Mouse (Mus musculus) telencephalon, adult 2 months (tissue): ENCODE data around the gene BC029722.
A peak's percentile ranks its signal among the peaks of the same experiment; 100 is the strongest.

Experiments used
- DNase-seq: peaks from one replicate; pipeline ENCODE4 v3.0.0-alpha.2; 2011; ENCODE audit warnings: low read depth, low spot score

The BC029722 gene

DNA sequence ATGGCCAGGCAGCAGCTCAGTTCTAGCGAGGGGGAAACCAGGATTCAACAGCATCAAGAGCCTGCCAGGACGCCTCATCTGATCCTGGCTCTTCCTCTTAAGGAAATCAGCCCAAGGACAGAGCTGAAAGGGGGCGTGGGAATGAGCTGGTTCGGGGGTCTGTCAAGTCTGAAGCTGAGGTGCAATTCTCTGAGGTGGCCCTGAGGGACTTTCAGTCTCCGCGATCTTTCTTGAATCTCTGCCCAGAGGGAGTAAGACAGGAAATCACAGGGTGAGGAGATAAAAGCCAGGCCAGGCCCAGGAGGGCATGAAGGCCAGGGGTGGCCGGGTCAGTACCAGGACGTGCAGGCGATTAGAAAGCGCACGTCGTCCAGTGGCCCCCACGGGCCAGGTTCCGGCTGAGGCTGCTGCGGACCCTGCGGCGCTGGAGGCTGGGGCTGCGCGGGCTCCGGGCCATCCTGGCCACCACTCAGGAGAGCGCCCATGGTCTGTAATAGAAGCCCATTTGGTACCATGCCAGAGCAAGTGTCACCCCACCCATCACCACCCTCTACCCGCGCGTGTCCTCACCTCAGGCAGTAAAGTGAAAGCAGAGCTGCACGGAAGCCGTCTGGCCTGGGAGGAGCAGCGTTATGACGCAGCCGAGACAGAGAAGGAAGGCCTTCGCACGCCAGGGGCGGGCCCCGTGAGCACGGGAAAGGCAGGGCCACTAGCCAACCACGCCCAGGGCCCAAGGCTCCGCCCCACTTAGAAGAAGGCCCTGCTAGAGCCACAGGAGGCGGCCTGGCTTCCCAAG is 432 bp downstream of the BC029722 start:
- peak; percentile 92 for DNase-seq

DNA sequence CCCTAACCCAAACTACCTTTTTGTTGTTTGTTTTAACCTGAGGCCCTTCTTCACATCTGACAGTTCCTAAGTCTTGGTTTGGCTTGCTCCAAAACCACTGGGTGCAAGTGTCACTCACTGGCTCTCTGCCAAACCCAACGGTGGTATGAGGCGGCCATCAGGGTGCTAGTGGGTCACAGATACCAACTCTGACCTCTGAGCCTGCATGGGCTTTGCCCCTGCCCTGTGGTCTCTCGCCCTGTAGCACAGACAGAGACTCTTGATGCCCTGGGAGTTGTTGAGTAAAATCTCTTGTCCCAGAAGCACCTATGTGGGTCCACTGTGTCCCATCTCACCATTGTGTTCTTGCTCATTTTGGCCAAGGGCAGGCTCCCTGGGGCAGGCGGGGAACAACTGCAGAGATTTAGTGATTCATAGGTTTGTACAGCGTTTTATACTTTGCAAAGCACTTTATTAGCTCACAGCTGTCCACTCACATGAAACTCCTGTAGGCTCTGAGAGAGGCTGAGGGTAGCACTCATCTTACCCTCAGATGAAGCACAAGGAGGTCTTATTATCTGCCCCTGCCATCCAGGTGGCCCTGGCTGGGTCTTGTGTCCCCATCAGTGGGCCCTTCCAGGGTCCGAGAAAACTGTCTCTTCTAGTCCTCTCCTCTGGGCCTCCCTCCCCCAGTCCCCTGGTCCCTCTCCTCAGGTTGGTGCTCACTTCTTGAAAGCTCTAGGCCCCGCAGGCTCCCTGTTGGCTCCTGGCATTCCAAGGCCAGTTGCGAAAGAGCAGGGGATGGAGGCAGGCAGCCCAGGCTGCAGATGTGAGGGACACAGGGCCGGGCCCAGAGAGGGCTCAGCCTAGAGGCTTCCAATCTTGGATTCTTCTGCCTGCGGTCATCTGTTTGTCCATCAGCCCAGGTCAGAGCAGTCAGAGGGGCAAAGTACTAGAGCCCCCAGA is 1.7 kb downstream of the BC029722 start:
- no peak for DNase-seq

DNA sequence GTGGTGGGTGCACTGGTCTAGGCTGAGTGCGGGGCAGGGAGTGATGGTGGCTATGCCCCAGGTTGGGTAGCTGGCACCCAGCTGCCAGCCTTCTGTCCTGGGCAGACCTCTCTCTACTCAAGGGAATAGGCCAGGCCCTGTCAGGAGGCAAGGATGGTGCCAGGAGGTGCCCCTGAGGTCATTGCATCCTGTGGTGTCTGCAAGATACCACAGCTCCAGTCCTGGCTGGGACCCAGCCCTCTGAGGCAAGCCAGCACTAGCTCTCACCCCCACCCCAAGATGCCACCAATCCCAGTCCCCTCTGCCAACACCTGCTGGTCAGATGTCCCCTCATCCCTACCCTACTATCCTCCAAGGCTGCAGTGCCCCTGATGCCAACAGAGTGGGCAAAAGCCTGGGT is 3.0 kb downstream of the BC029722 start:
- no peak for DNase-seq

DNA sequence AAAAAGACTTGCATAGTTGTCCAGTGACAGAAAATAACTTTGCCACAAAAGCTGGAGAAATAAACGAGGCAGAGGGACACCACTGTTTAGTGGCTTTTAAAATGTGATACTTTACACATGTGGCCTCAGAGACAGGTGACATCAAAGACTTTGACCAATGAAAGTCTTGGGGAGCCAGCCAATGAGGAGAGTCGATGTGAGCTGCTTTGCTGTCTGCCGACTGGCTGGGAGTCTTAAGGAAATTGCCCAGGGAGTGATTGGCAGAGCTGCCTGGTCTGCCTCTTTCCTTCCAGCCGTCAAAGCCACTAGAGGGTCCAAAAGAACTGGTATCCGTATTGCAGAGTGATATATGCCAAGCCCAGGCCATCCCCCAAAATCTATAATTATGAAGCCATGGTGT is 4.4 kb downstream of the BC029722 start:
- no peak for DNase-seq

DNA sequence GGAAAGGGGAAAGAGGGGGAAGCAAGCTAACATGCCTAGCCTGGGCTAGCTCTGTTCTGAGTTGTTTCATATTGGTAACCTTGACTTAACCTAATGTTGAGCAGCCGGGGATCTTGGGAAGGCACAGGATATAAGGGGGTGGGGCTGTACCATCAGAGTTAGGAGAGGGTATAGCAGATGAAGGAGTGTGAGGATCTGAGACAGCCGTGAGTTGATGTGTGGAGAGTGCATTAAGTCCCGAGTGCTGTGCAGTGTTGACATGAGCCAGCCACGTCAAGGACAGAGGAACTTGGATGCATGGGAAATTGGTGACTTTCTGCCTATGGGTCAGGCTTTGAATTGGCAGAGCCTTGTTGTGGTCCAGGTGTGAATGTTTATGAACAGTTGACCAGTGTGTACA is 6.6 kb downstream of the BC029722 start:
- DNase-seq: no peak

DNA sequence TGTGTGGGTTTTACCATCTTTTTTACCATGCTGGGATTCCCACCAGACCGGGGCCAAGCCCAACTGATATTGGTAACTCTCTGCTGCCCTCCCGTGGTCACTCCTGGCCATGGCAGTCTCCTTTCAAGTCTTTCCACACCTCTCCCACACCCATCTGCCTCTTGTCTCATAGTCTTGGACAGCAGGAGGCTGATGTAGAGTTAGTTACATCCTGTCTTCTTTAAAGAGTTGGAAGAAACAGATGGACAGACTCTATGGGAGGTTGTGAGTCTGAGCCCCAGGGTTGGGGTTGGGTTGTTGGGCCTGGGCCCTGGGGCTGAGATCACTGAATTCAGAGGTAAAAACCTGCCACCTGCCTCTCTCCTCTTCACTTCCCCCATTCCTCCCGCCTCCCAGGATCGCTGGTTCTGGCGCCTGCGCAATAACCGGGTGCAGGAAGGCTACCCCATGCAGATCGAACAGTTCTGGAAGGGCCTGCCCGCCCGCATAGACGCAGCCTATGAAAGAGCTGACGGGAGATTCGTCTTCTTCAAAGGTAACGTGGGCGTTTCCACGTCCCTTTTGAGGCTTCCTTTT is 7.3 kb downstream of the BC029722 start:
- DNase-seq: peak; percentile 82

DNA sequence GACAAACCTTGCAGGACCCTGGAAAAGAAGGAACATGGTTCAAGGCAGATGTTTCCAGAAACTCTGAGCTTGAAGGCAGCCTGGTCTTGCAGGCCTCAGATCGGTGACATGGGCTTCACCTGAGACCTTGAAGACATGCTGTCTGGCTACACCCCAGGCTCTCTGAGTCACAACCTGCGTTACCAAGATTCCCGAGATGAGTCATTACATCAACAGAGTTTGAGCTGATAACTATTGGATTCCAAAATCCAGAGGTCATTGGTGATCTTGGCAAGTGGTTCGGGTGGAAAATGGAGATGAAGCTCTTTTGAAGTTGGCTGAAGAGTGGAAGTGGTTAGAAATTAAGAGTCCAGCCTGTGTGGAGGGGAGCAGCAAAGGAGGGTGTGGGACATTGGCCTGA is 9.6 kb downstream of the BC029722 start:
- DNase-seq: no peak

DNA sequence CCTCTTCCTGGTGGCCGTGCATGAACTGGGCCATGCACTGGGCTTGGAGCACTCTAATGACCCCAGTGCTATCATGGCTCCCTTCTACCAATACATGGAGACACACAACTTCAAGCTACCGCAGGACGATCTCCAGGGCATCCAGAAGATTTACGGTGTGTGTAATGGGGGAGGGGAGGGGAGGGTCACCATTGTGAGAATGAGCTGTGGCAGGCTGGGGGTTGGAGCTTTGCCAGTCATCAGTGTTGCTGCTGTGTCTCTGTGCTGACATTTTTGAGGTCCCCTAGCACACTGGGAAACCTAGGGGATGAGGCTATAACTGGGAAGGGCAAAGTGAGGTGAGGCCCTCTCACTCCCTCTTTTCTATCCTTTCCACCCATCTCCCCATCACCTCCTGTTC is 11.8 kb downstream of the BC029722 start:
- no peak for DNase-seq

DNA sequence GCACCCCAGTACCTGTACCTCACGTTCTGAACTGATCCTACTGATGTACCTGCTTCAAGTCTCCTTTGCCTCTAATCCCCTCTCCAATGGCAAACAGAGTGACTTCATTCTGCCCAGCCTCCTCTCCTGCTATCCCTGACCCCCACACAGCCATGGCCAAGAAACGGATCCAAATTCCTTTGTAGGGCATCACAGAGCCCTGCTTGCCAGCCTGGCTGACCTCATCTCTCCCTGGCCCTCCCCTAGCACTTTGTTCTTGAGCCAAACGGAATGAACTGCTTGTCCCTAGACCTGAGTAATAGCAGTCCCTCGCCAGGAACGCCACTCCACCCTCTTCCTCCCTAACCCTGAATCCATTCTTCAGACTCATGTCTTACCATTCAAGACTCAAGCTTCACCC is 12.7 kb downstream of the BC029722 start:
- DNase-seq: no peak

DNA sequence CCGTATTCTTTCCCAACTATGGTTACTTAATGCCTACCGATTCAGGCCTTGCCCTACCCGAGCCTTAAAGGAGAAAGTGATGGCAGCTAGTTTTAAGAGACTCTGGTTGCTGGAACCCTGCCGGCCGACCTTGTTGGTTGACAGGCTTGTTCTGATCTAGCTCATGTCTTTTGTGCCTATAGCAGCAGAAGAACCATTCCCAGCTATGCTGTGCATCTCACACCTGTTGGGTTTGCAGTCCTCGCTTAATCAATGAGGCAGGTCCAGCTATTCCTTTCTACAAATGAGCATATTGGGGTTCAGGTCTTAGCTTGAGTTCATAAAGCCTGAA is 13.3 kb downstream of the BC029722 start:
- DNase-seq: no peak

DNA sequence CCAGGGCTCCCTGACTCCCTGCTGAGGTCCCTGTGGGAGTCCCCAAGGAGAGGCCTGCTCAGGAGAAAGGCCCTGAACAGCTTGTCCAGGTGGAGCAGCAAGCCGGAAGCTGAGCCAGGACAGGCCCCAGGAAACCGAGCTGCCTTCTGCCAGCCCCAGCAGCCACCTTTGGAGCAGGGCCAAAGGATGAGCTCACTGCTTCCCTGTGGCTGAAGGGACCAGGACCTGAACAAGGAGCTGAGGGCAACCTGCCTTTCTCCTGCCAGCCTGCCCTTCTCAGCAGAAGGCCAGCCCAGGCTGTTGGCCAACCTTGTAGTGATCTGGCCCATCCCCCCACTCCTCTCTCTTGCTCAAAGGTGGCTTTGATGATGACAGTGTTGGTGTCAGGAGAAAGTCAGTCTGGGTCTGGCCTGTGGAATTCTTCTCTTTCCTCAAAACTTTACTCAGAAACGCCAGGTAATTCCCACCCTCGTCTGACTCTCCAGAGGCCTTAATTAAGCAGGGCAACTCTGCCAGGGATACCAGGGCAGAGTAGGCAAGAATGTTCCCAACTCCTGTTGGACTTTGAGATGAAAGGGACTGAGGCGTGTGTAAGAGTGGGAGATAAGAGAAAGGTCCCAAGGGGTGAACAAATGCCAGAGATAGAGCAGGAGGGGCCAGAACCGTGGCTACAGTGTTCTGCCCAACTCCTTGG is 13.8 kb downstream of the BC029722 start:
- no peak for DNase-seq

DNA sequence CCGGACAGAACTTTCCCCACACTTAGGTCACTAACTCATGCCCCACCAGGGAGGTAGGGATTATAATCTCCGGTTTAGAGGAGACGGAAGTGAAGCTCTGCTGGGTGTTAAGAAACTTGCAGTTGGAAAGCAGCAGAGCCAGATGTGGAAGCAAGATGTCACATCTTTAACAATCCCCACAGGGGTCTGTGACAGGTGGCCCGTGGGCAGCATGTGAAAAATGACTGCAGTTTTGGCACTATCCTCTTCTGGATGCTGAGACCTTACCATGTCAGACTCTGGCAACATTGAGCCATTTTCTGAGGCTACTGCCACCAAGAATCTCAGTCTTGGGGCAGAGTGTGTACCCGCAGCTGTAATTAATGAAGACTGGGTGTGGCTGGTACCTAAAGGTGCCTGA is 15.2 kb downstream of the BC029722 start:
- no peak for DNase-seq

DNA sequence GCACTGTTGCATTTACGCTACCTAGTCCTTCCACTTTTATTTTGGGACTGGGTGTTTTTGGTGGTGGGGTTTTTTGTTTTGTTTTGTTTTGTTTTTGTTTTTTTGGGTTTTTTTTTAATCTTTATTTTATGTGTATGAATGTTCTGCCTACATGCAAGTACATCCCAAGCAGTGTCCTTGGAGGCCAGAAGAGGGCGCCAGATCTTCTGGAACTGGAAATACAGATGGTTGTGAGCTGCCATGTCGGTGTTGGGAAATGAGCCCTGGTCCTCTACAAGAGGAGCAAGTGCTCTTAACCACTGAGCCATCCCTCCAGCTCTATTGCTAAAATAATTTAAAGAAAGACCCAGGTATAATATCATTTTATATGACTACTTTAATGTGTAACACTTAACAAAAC is 16.5 kb downstream of the BC029722 start:
- DNase-seq: no peak

DNA sequence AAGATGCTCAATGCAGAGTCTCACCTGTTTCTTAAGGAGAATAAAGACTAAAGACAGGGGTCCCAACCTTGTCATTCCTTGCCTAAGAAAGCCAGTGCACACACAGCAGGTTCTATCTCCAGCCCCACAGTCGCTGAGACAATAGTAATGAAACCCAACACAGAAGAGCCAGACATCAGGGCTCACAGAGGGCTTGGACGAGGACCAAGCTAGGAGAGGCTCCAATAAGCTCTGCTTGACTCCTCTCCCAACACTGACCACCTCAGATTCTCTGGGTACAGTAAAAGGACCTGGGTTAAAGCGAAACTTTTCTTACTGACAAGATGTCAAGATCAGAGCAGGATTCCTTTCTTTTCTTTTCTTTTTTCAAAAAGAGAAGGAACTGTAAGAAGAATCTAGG is 20.6 kb downstream of the BC029722 start:
- no peak for DNase-seq

DNA sequence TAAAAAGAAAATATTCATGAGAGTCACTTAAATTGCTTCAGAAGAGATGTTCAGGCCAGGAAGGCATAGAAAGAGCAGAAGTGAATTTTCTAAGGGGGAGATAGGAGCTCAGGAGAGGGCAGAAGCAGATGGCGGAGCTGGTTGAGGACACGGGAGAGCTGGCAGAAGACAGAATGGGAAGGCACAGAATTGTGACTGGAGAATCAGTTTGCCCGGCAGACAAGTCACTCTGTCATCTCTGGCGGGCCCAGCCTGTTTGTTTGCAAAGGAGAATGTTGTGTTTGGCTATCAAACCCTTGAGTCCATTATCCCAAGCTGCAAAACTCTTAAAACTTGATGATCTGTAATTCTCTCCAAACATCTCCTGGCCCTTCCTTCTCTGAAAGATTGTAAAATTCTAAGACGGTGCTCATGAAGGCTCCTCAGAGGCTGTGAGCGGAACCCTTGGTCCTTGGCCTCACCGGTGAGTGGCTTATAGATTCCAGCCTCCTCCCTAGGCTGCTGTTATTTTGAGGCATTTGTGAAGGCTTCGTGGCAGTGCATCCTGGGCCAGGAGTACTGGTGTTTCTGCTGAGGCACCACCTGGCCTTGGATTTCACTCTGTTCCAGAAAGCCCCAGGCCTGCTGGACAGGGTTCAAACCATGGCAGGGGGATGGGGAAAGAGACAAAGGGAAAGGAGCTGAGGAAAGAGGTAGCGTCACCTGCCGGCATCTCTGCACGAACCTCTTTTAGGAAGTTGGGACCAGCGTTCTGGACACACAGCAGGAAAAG is 24.4 kb downstream of the BC029722 start:
- DNase-seq: no peak

DNA sequence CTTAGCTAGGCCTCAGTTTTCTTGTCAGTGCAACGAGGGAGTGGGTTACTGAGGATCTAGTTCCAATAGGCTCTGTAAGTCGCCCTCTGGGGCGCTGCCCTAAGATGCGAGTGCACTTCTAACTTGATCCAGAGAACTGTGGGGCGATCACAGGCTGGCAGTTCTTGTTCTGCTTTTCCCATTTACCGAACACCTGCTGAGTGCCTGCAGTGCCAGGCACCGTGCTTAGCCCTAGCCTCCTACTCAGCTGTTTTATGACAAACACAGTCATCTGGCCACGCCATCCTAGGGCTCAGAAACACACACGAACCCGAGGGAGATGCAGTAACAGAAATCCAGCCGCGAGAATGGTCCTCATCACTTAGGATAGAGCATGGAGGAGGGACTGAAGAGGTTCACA is 26.3 kb downstream of the BC029722 start:
- DNase-seq: no peak

DNA sequence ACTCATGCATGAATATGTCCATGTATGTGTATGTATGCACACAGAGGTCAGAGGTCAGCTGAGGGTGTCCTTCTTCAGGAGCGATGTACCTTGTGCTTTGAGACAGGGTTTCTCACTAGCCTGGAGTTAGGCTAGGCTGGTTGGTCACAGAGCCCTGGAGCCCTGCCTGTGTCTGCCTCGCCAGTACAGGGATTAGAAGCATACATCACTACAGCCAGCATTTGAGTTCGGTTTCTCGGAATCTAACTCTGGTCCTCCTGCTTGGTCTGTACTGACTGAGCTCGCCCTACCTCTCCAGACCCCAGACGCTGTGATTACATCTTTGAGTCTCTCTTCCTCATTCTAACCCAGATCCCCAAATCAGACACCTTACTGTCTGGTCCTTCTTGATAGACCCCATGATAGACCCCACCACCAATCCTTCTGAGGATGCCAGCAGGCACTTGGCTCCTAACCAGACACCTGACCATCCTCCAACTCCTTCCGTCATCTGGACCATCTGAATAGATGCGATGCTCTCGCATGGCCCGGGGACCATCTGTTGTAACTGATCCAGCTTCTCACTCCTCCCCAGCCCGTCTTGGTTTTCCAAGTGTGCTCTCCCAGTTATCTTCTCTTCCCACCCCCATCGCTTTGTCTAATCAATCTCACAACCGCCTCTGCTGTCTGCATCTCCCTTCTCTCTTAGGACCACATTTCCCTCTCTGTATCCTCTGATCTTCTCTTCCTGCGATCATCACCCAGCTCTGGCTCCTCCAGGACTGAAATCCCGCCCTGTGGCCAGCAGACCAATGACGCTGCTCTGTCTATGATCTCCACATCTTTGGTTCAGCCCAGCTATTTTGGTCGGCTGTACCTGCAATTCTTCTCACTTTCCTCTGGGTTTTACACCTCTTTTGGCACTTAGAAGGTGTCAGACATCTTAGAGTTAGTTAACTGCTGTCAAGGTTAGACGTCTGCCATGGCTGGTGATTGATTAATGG is 31.0 kb downstream of the BC029722 start:
- DNase-seq: no peak

DNA sequence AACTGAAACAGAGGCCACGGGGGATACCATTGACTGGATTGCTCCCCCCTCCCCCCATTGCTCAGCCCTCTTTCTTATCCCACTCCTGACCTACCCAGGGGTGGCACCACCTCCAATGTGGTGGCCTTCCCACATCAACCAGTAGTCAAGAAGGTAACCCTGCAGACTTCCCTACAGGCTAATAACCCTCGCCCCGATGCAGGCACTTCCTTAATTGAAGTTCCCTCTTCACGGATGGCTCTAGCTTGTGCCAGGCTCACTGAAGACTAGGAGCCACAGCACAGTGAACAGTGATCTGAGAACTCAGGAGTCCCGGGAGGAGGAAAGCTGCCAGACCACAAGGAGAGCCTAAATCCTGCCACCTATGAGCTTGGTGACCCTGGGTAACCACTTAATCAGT is 32.3 kb downstream of the BC029722 start:
- no peak for DNase-seq

DNA sequence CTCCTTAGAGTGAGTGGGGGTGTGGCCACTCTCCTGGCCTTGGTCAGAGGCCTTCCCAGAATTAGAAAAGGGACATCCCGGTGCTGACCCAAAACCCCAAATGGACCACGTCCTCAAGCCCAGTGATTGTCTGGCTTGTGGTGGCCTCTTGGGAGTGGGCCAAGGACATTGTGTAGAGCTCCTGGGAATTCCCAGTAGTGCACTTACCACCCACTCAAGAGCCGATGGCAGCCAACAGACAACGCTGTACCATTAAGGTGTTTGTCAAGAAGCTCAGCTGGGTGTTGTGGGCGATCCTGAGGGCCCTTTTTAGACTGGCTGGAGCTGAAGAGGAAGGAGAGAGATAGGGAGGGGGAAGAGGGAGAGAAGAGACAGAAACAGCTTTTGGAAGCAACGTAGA is 34.7 kb downstream of the BC029722 start:
- peak; percentile 72 for DNase-seq

DNA sequence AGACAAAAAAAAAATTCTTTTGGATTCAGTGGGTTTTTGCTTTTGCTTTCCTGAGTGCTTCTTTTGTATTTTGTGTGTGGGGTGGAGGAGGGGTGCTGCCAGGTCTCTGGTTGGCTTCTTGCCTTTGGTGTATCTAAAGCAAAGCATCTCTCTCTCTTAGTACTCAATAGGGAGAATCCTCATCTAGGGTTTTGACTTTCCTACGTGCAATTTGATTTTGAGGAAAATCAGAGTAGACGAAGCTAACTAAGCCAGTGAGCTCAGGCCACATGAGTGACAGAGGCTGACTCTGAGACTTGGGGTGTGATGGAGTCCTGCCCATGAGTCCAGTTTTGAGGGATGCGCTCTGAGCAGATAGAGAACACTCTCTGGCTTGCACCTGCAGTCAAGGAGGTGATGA is 39.7 kb downstream of the BC029722 start:
- DNase-seq: no peak
